Mouse (Mus musculus): Measurements from ENCODE around the gene Metrn.

- no peak for TF ChIP-seq GATA1 (IDR thresholded peaks at IDR 0.05; ENCODE audit: borderline replicate concordance, low read length)
- no peak for TF ChIP-seq FLI1 (IDR thresholded peaks at IDR 0.05; ENCODE audit: low read length)
Measured at GRCm38 (mm10) chr17:25825311-25825710, 28.4 kb upstream of the Metrn start.
